Mouse (Mus musculus) NIH3T3 (cell line): Measurements from ENCODE around the gene Hsd11b1.

Experiments used
- DNase-seq: peaks from one replicate; pipeline ENCODE4 v3.0.0-alpha.2; 2012; ENCODE audit warnings: low read depth

Gene Hsd11b1

GRCm38 (mm10) chr1:193200640-193201382 lies 63.1 kb downstream of the Hsd11b1 start:
- no peak for DNase-seq

DNA sequence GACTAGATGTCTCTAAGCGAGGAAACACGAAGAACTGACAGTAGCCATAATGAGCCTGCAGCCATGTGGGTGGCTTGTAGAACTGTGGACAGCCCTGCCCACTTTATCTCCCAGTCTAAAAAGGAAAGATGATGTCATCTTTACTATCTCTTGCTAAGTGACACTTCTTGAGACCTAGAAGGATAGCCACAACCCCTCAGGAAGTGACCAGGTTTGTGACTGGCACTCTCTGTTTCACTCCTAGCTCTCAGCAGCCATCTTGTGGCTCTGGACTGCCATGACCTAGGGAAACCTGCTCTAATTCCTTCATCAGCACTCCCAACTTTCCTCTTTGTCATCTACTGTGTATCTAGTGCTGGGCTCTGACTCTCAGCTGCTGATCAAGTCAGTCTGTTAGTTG lies 65.6 kb downstream of the Hsd11b1 start:
- DNase-seq: no peak

- no peak for DNase-seq
Measured at GRCm38 (mm10) chr1:193197494-193198205, 66.2 kb downstream of the Hsd11b1 start.

GRCm38 (mm10) chr1:193195169-193195810 lies 68.6 kb downstream of the Hsd11b1 start:
- DNase-seq: peak; percentile 41

GRCm38 (mm10) chr1:193194416-193195140 lies 69.3 kb downstream of the Hsd11b1 start:
- no peak for DNase-seq

DNA sequence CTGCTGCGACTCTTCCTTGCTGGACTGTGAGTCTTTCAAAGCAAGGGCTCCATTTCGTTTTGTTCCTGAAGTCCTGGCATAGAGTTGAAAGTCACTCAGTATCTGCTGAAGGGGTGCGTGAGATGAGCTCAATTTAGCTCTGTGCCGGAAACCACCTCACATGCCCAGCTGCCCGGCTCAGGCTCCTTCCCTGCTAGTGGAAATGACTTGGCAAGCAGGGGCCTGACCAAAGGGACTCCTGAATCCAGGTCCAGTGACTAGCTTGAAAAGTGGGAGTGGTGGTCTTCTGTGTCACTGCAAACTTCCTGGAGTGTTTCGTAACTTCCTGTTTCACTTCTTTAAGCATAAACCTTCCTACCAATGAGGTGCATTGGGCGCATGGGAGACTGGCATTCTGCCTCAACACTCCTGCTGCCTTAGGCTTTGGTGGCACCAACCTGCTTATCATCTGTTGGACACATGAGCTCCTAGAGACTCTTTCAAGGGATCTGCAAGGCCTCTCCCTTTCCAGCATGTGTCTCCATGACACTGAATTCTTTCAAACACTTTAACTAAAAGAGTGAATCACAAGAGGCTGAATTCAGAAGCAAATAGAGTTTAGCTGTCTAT lies 72.1 kb downstream of the Hsd11b1 start:
- DNase-seq: no peak

DNA sequence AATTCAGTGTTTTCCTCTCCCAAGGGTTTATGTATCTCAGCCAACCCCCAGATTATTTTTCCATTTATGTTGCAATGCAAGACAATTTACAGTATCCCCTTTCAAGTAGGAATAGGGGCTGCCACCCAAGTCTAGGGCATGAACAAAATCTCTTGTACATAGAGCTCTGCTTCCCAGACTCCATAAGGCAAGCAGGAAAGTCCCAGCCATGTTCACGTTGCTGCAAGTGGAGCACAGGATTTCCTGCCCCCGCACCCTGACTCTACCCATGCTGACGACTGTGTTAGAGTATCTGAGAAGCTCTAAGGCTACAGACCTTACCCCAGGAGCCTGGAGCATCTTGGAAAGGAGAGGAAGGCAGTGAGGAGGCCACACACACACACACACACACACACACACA lies 74.1 kb downstream of the Hsd11b1 start:
- peak; percentile 49 for DNase-seq

- DNase-seq: peak; percentile 85
Measured at GRCm38 (mm10) chr1:193189151-193189621, 74.7 kb downstream of the Hsd11b1 start.

DNA sequence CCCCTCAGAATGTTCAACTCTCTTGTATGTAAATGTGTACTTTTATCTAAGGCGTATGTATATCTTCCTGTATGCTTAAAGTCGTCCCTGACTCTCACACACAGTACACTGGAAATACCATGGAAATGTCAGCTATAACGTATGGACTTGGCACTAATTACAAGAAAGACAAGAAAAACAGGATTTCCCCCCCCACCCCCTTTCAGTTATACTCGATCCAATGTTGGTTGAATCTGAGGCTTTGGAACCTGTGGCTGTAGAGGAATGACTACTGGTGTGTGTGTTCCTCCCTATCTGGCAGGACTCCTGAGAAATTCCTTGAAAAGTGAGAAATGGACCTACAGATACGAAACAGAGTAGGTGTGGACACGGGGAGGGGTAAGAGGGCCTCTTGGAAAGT lies 75.6 kb downstream of the Hsd11b1 start:
- no peak for DNase-seq

DNA sequence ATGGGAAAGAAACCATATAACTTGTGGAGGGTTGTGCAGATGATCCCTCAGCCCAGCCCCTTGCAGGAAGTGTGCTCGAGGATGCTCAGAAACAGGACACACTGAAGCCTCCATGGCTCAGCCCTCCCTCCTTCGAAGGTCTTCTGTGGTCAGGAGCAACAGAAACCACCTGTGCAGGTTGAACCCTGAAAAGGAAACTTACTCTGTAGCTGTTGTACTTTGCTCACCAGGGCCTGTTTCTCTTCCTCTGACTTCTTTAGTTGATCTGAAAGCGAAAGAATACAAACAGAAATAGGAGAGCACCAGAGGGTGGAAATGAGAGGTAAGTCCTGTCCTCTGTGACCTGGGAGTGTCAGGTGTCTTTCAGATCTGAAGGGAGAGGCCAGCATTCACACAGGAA lies 82.8 kb downstream of the Hsd11b1 start:
- no peak for DNase-seq

DNA sequence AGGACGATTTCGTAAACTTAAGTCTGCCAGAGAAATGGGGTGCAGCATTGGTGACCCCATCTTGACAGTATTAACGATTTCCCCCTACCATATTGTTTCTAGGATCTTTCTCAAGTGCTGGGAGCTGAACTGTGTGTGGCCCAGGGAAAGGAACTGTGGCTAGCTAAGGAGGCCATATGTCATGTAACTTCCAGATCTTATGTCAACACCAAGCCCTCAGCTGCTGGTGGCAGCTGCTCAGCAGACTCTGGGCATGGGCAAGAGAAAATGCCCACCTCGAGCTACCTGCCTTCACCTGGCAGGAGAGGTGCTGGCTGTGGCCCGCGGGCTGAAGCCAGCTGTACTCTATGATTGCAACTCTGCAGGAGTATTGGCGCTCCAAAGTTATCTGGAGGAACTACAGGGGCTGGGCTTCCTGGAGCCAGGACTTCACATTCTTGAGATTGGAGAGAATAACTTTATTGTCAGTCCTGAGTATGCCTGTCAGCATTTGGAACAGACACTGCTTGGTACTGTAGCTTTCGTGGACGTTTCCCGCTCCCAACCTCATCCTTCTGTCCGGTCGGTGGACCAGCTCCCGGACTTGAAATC lies 89.6 kb downstream of the Hsd11b1 start:
- DNase-seq: no peak

DNA sequence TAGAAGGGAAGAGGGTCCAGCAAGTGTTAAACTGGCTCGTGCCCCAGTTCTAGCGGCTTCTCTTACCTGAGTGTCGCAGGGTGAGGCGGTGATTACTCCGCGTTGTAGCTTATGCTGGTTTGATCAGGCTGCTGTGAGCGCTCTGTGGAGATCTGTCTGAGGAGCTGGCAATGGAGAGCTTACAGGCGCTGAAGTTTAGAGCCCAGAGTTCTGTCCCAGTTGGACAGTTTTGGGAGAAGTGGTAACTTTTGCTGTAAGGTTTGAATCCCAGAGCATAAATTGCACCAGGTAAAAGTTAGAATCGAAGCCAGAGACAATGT lies 90.1 kb downstream of the Hsd11b1 start:
- no peak for DNase-seq

GRCm38 (mm10) chr1:193172991-193173809 lies 90.7 kb downstream of the Hsd11b1 start:
- DNase-seq: peak; percentile 99
